Mouse (Mus musculus) left cerebral cortex, postnatal 25 days (tissue): ENCODE data around the gene Cited2. TPM values are rescaled to one million over a fixed set of nuclear protein-coding genes. Genes with fewer than 3 reads are reported as not detected.

Experiments used
- DNase-seq, 2 experiments: peaks; one replicate each; pipeline ENCODE4 v3.0.0; 2022; ENCODE audit warnings: low spot score in 2 of 2, mixed read lengths in 1 of 2
- intact Hi-C: fragments of 180-260 bp; cut with DNase I; formaldehyde crosslinking; loops from one replicate; pipeline ENCODE4 v1.15.1; 2025
- total RNA-seq, 2 experiments: library from RNA; stranded (reverse); gene quantifications; 2 replicates each; pipeline ENCODE4 v1.2.3; 2021

The Cited2 gene
- total RNA-seq, 2 experiments from 2014 or later: 45.0 to 49.2 TPM

DNA sequence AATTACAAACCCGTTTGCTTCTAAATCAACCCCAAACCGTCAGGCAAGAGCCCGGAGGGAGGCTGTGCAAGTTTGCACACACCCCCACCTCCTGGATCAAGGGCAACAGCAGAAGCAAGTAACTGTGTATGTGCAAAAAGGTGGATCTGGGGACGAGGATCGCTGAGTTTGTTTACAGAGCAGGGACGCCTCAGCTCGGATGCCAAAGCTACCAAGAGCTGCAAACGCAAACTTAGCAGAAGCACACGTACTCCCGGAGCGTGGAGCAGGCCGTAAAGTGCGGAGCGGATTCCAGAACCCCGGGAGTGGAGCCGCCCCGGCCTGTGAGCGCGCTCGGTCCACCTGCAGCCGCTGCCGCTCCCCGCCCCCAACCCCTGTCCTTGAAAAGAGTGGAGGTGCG lies 860 bp upstream of the Cited2 start:
- DNase-seq: peak; percentile 96 to 97
- intact Hi-C loops: loop anchor here (2.0 to 10.0 kb wide), 10 partner anchors 159 to 1915 kb away; no protein-coding TSS in a partner anchor

GRCm38 (mm10) chr10:17723421-17723841 lies 413 bp downstream of the Cited2 start:
- intact Hi-C loops: loop anchor here (2.0 to 10.0 kb wide), 10 partner anchors 161 to 1916 kb away; no protein-coding TSS in a partner anchor

GRCm38 (mm10) chr10:17723871-17724741 lies 1.1 kb downstream of the Cited2 start:
- peak; percentile 74 for DNase-seq
- intact Hi-C loops: loop anchor here (2.0 to 10.0 kb wide), 10 partner anchors 161 to 1917 kb away; no protein-coding TSS in a partner anchor

More at GRCm38 (mm10) chr10:17723421-17723841, 413 bp downstream of the Cited2 start:
- no peak for DNase-seq

- DNase-seq: peak; percentile 15 to 16
- intact Hi-C loops: loop anchor here (10.0 kb wide), 2 partner anchors 1200 to 1550 kb away; no protein-coding TSS in a partner anchor
These were observed 2.1 kb downstream of the Cited2 start for GRCm38 (mm10) chr10:17725037-17725584.

DNA sequence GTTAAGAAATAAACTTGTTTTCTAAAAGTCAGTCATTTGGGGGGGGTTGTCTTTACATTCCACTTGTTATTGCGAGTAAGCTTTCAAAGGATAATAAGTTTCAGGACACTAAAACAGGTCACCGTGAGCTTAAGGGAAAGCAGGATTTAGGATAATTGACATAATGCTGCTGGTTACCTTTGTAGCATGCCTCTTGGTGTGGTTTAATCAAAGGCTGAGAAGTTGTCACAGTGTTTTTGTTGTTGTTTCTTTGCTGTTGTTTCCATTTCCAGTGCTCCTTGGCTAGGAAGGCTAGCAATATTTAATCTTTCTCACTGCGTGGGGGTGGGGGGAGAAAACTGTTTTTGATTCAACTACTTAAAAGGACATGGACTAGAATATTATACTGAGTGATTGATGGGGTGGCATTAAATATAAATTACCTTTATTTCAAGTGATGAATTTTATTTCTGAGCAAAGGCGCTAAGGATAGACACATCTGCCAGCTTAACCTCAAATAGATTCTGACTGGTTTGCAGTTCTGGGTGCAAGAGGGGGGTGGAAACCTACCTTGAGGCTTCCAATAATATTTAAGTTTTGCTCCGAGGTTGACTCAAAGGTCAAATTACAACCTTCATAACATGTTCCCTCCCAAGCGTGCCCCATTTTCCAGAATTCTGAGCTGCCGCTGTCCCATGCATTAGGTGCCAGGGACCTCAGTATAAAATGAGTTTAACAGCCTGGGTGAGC lies 2.8 kb downstream of the Cited2 start:
- peak; percentile 6 to 18 for DNase-seq
- intact Hi-C loops: loop anchor here (10.0 kb wide), 2 partner anchors 1201 to 1551 kb away; no protein-coding TSS in a partner anchor

GRCm38 (mm10) chr10:17726373-17726720 lies 3.3 kb downstream of the Cited2 start:
- peak; percentile 27 to 42 for DNase-seq
- intact Hi-C loops: loop anchor here (10.0 kb wide), 2 partner anchors 1202 to 1552 kb away; no protein-coding TSS in a partner anchor

- peak; percentile 8 to 17 for DNase-seq
- intact Hi-C loops: loop anchor here (10.0 kb wide), 2 partner anchors 1203 to 1553 kb away; no protein-coding TSS in a partner anchor
These were observed 4.3 kb downstream of the Cited2 start for GRCm38 (mm10) chr10:17727161-17727925.

GRCm38 (mm10) chr10:17727926-17728279 lies 4.9 kb downstream of the Cited2 start:
- DNase-seq: peak; percentile 36 to 59
- intact Hi-C loops: loop anchor here (10.0 kb wide), 2 partner anchors 1203 to 1553 kb away; no protein-coding TSS in a partner anchor

DNA sequence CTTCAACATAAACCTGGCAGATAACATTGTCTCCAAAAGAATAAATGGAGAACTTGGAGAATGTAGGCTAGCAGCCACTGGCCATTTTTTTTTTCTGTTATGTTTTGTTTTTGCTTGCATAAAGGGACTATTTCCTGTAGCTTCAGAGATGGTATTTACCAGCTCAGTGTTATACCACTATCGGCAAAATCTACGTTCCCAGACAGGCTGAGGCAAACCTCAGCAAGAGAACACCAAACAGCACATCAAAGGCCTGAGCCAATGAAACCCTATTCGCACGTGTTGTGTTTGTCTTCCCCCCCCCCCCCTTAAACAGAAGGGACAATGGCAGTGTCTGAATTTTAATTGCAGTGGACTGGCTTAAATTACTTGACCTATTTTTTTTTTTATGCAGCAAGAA lies 5.7 kb downstream of the Cited2 start:
- intact Hi-C loops: loop anchor here (10.0 kb wide), 2 partner anchors 1204 to 1554 kb away; no protein-coding TSS in a partner anchor
- DNase-seq: no peak

DNA sequence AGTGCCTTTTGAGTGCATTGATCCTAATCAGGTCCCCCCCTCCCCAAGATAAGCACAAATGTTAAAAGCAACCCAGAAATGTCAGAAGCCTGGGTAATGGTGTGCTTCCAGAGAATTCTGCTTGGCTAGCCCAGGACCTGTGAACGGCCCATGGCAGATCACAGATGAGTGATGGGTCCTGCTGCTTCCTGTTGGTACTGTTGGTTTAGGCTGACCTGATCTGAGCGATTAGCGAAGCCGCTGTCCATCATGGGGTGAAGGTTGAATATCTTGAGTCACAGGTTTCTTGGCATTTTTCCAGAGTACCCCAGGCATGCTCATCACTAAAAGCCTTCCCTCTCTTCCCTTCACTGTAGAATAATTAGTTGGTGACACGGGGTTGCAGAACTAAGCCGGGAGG lies 6.5 kb downstream of the Cited2 start:
- intact Hi-C loops: loop anchor here (10.0 kb wide), 2 partner anchors 1205 to 1555 kb away; no protein-coding TSS in a partner anchor
- no peak for DNase-seq

- intact Hi-C loops: loop anchor here (1.0 to 10.0 kb wide), 3 partner anchors 137 to 464 kb away; partner anchors contain the start of gene Reps1
- peak; percentile 81 to 85 for DNase-seq
These were observed 10.0 kb downstream of the Cited2 start for GRCm38 (mm10) chr10:17733057-17733456.

- DNase-seq: no peak
- intact Hi-C loops: no loop called here
These were observed 19.6 kb downstream of the Cited2 start for GRCm38 (mm10) chr10:17742581-17742980.

- no peak for DNase-seq
- intact Hi-C loops: no loop called here
These were observed 29.5 kb downstream of the Cited2 start for GRCm38 (mm10) chr10:17752478-17752877.

DNA sequence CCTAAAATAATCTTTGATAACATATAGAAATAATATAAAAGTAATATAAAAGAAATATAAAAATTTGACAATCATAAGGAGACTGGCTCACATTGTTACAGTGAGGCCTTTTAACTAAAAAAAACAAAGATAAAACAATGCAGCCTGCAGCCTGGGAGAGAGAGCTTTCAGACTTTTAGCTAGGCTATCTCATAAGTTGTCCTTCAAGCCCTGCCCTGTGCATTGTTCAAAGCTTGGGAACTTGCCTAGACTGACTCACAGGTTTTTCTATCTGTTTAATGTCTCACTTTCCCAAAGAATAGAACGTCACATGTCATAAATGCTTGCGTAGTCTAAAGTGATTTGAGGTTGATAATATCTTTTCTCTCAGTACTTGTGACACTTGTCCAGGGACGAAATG lies 36.8 kb downstream of the Cited2 start:
- no peak for DNase-seq
- intact Hi-C loops: no loop called here

GRCm38 (mm10) chr10:17760750-17761613 lies 38.0 kb downstream of the Cited2 start:
- intact Hi-C loops: no loop called here

GRCm38 (mm10) chr10:17761652-17762051 lies 38.6 kb downstream of the Cited2 start:
- intact Hi-C loops: no loop called here
- DNase-seq: no peak

More at GRCm38 (mm10) chr10:17760750-17761613, 38.0 kb downstream of the Cited2 start:
- DNase-seq: no peak

GRCm38 (mm10) chr10:17762946-17763345 lies 39.9 kb downstream of the Cited2 start:
- intact Hi-C loops: no loop called here
- DNase-seq: no peak

DNA sequence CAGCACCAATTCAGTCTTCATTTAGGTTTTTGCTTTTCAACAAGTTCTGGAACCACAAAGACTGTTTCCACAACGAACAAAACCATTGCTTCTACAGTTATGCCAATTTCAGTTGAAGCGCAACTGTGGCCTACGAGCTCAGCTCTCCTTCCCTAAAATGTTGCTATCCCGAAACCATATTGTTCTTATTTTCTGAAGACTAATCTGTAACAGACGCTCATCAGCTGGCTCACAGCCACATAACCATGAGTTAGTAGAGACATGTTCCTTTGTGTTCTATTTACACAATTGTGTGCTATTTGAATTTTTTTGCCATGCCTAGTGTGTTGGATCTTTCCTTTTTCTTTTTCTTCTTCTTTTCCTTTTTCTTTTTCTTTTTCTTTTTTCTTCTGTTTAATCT lies 46.8 kb downstream of the Cited2 start:
- intact Hi-C loops: no loop called here
- no peak for DNase-seq
